Mouse (Mus musculus): ENCODE results near the gene Chrnd. TPM values are rescaled to one million over a fixed set of nuclear protein-coding genes. Genes with fewer than 3 reads are reported as not detected.

Chrnd gene
- not detected for polyA plus RNA-seq (2014; fragmentation: Illumina TruSeq; extraction: RNeasy Lipid Tissue Mini Kit (QIAGEN cat#74804); ENCODE audit: low read depth, low replicate concordance)

DNA sequence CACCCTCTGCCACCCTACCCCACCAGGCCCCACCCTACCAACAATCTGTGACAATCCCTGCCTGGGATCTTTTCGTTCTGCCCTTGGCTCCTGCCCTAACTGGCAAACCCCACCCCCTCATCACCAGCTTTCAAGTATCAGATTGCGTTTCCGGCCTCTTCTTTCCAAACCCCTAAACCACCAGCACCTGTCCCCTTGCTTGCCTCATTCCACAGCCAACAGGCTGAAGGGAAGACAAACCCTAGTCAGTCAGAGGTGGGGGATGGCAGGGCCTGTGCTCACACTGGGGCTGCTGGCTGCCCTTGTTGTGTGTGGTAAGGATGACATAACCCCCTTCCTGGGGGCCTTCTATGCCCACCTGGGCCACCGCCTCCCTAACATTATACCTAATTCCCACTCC, at the start of gene Chrnd:
Gene Chrnd (plus strand): TSS at position 179 of the 400 bp plus-strand sequence.

DNA sequence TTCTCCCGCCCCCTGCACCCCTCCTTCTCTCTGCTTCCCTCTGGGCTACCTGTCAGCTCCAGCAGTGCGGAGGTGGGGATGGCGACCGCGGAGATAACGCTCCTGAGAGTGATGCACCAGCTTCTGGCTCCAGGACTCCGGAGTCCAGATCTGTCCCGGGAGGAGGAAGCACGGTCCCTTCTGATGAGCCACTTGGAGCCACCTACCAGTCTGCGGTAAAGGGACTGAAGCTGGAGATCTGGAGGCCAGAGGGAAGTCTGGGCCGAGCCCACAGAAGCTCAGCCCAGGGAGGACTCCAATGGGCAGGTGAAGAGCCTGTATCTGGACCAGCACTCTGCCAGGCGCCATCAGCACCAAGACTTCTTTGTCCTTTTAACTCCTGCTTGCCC, 34.2 kb upstream of the Chrnd start, which contains the start of gene Ecel1:
Gene Ecel1 (minus strand): TSS at position 323 of the 389 bp plus-strand sequence.

DNA sequence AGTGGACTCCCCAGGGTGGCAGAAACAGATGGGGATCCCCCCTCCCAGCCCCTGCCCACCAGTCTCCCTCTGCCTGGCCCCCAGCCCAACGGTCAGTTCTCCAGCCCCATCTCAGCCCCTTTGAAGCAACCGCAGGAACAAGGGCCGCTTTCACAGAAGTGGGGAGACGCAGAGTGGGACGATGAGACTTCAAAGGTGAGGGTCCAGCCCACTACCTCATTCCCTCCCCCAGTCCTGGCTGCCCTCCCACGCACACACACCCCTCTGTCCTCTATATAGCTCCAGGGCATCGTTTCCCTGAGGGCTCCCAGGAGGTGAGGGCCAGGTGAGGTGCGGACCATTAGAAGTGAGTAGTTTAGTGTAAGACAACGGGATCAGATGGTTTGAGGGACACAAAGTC, 7.4 kb upstream of the Chrnd start, which contains the start of gene Prss56:
Gene Prss56 (plus strand): TSS at position 301 of the 400 bp plus-strand sequence.

DNA sequence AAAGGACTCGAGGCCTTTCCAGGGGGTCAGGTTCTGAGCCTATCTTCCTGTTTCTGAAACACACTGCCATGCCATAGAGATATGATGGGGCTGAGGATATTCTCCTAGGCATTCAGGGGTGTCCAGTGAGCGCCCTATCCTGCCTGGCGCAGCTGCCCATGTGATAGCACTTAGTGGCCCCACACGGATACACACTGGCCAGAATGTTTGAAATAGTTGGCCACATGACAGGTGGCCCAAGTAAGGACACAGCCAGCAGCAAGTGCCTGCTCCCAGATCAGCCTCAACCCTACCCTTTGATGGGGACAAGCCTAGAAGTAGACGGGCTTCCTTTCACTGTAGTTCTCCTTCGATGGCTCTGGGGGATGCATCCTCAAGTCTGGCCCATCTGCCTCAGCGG, 14.1 kb downstream of the Chrnd start, which contains the start of gene Chrng:
Gene Chrng (plus strand): TSS at position 193 of the 400 bp plus-strand sequence.

DNA sequence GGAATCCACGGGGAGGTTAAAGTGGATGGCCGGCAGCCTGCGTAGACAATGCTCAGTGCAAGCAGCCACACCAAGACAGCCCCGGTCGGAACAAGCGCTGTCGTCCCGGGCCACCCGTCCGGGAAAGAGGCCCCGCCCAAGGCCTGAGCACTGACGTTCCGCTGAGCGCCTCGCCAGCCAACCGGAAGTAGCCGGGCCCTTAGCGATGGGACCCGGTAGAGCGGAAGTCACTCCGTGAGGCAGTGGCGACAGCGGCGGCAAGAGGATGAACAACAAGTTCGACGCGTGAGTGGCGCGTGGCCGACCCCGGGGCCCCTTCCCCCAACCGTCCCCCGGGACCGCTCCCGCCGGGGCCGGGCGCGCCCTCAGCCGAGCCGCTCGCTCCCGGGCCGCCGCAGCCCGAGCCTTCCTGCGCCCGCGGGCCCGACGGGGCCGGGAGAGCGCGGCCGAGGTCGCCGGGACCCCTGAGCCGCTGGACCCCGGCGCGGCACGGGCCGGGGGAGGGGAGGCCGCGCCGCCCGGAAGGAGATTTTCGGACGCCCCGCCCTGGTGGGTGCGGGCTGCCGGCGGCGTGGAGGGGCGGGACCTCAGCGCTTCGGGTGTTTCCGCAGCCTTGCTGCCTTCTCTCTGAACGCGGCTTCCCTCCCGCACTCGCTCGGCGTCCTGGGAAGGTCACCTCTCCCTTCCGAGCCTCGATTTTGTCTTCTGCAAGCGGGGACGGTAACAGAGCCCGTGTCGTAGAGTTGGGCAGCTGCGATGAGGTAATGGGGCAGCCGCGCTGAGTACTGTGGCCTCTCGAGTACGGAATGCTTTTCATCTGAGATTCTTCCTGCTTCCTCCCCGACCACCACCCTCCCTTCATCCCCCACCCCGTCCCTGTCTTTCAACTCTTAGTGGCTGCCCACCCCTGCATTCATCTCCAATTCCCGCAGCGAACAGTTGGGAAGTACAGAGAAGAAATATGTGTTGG, 23.6 kb downstream of the Chrnd start, which contains the start of gene Eif4e2:
Gene Eif4e2 (plus strand): TSS at position 180 of the 970 bp plus-strand sequence.

Other genes starting within 250 kb of the Chrnd start
- gene Alppl2, start 100.7 kb upstream of the Chrnd start, polyA plus RNA-seq (2014; fragmentation: Illumina TruSeq; extraction: RNeasy Lipid Tissue Mini Kit (QIAGEN cat#74804); ENCODE audit: low read depth, low replicate concordance) = 8.9 TPM
- gene Alpi, start 89.0 kb upstream of the Chrnd start, polyA plus RNA-seq (2014; fragmentation: Illumina TruSeq; extraction: RNeasy Lipid Tissue Mini Kit (QIAGEN cat#74804); ENCODE audit: low read depth, low replicate concordance) = not detected
- gene Akp3, start 65.6 kb upstream of the Chrnd start, polyA plus RNA-seq (2014; fragmentation: Illumina TruSeq; extraction: RNeasy Lipid Tissue Mini Kit (QIAGEN cat#74804); ENCODE audit: low read depth, low replicate concordance) = not detected
- gene Ecel1, start 34.1 kb upstream of the Chrnd start, polyA plus RNA-seq (2014; fragmentation: Illumina TruSeq; extraction: RNeasy Lipid Tissue Mini Kit (QIAGEN cat#74804); ENCODE audit: low read depth, low replicate concordance) = 0.11 TPM
- 1.7 TPM for gene Prss56, start 7.3 kb upstream of the Chrnd start, polyA plus RNA-seq (2014; fragmentation: Illumina TruSeq; extraction: RNeasy Lipid Tissue Mini Kit (QIAGEN cat#74804); ENCODE audit: low read depth, low replicate concordance)
- gene Chrng, start 14.1 kb downstream of the Chrnd start, polyA plus RNA-seq (2014; fragmentation: Illumina TruSeq; extraction: RNeasy Lipid Tissue Mini Kit (QIAGEN cat#74804); ENCODE audit: low read depth, low replicate concordance) = not detected
- 64.0 TPM for gene Eif4e2, start 23.3 kb downstream of the Chrnd start, polyA plus RNA-seq (2014; fragmentation: Illumina TruSeq; extraction: RNeasy Lipid Tissue Mini Kit (QIAGEN cat#74804); ENCODE audit: low read depth, low replicate concordance)
- 15.2 TPM for gene Efhd1, start 73.8 kb downstream of the Chrnd start, polyA plus RNA-seq (2014; fragmentation: Illumina TruSeq; extraction: RNeasy Lipid Tissue Mini Kit (QIAGEN cat#74804); ENCODE audit: low read depth, low replicate concordance)
- gene Gigyf2, start 136.4 kb downstream of the Chrnd start, polyA plus RNA-seq (2014; fragmentation: Illumina TruSeq; extraction: RNeasy Lipid Tissue Mini Kit (QIAGEN cat#74804); ENCODE audit: low read depth, low replicate concordance) = 36.7 TPM
- not detected for gene Kcnj13, start 204.1 kb downstream of the Chrnd start, polyA plus RNA-seq (2014; fragmentation: Illumina TruSeq; extraction: RNeasy Lipid Tissue Mini Kit (QIAGEN cat#74804); ENCODE audit: low read depth, low replicate concordance)